Mouse (Mus musculus) layer of hippocampus, adult 9-11 months (tissue): ENCODE data around the gene Chst1.

ENCODE experiments used
- DNase-seq: peaks from one replicate; pipeline ENCODE4 v3.0.0; 2022

The Chst1 gene

GRCm38 (mm10) chr2:92599487-92600347 lies at the start of gene Chst1:
TSS of gene Chst1 (plus strand) at chr2:92599707.
- DNase-seq, result no peak

GRCm38 (mm10) chr2:92550051-92550450 lies 49.5 kb upstream of the Chst1 start:
- DNase-seq, result no peak

- DNase-seq, result no peak
Measured at GRCm38 (mm10) chr2:92554536-92554935, 45.0 kb upstream of the Chst1 start.

GRCm38 (mm10) chr2:92562930-92563329 lies 36.6 kb upstream of the Chst1 start:
- DNase-seq, result no peak

GRCm38 (mm10) chr2:92570623-92571022 lies 28.9 kb upstream of the Chst1 start:
- no peak for DNase-seq

GRCm38 (mm10) chr2:92577824-92578223 lies 21.7 kb upstream of the Chst1 start:
- peak; percentile 26 for DNase-seq

- DNase-seq, result no peak
Measured at GRCm38 (mm10) chr2:92581302-92581701, 18.2 kb upstream of the Chst1 start.

GRCm38 (mm10) chr2:92582596-92582995 lies 16.9 kb upstream of the Chst1 start:
- no peak for DNase-seq

- no peak for DNase-seq
Measured at GRCm38 (mm10) chr2:92587806-92588205, 11.7 kb upstream of the Chst1 start.

GRCm38 (mm10) chr2:92594929-92595730 lies 4.4 kb upstream of the Chst1 start:
- DNase-seq, result no peak

- no peak for DNase-seq
Measured at GRCm38 (mm10) chr2:92597291-92597690, 2.2 kb upstream of the Chst1 start.

GRCm38 (mm10) chr2:92598941-92599486 lies 493 bp upstream of the Chst1 start:
- DNase-seq, result no peak

- no peak for DNase-seq
Measured at GRCm38 (mm10) chr2:92600348-92600670, 802 bp downstream of the Chst1 start.

GRCm38 (mm10) chr2:92601246-92601645 lies 1.7 kb downstream of the Chst1 start:
- no peak for DNase-seq

GRCm38 (mm10) chr2:92602073-92602472 lies 2.6 kb downstream of the Chst1 start:
- no peak for DNase-seq

- DNase-seq, result no peak
Measured at GRCm38 (mm10) chr2:92603591-92603990, 4.1 kb downstream of the Chst1 start.

- DNase-seq, result no peak
Measured at GRCm38 (mm10) chr2:92604565-92604964, 5.1 kb downstream of the Chst1 start.

- no peak for DNase-seq
Measured at GRCm38 (mm10) chr2:92605995-92606394, 6.5 kb downstream of the Chst1 start.

- DNase-seq, result no peak
Measured at GRCm38 (mm10) chr2:92607153-92607552, 7.6 kb downstream of the Chst1 start.

- no peak for DNase-seq
Measured at GRCm38 (mm10) chr2:92607592-92607991, 8.1 kb downstream of the Chst1 start.

GRCm38 (mm10) chr2:92608013-92608619 lies 8.6 kb downstream of the Chst1 start:
- DNase-seq, result no peak

- peak; percentile 79 for DNase-seq
Measured at GRCm38 (mm10) chr2:92608810-92609581, 9.5 kb downstream of the Chst1 start.
